Mouse (Mus musculus) yolk sac, embryonic 10.5 days (tissue): ENCODE results near the gene Prss38.

Experiments
- DNase-seq: peaks from one replicate; pipeline ENCODE4 v3.0.0-alpha.2; 2017; ENCODE audit warnings: low spot score

Prss38 gene

GRCm38 (mm10) chr11:59322988-59323387, 52.5 kb downstream of the Prss38 start:
- DNase-seq: no peak
